Mouse (Mus musculus) heart, postnatal 0 days (tissue): ENCODE measurements around the gene Efna2.
A peak's percentile ranks its signal among the peaks of the same experiment; 100 is the strongest.

Source experiments
- CTCF ChIP-seq: IDR thresholded peaks from 2 replicates; pipeline ENCODE4 v1.5.1; 2016; ENCODE audit warnings: antibody characterized with exemption, control low read depth, low read depth
- EP300 ChIP-seq: IDR thresholded peaks from 2 replicates; pipeline ENCODE4 v1.6.1; 2016; ENCODE audit warnings: antibody characterized with exemption, low read depth

DNA sequence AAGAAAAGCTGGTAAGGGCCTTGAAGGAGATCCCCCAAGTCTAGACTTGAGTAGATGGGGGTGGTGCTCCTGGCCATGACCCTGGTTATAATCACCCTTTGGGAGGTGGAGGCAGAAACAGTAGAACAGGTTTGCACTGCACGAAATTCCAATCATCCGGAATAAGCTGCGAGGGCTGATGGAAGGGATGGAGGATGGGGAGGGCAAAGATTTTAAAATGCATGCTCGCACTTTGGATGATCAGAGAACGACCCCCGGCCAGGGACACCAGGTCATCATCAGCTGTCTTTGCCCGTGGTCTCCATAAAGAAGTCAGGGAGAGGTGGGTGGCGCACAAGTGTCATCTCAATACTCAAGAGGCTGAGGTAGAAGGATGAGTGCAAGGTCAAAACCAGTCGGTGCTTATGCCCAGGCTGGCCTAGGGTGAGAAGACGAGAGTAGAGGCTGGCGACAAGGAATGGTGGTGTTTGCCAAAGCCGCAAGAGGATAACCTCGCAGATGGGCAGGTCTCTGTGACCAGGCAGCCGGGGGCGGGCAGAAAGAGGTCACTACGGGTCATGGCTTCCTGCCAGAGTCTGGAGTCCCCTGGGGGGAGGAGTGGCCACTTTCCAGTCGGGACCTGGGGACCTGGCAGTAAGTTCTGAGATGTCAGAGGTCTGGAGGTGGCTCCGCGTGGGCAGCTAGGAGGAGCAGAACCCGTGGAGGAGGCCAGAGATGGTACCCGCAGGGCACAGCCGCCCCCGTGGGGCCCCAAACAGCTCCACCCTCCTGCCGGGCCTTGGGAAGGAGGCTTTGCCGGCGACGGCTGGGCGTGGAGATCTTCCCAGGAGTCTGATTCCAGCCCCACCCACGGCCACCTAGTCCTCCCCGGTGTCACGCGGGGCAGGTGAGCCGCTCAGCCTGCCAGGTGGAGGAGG is 18.6 kb upstream of the Efna2 start:
- peak; percentile 17; the same call in 1 of the 2 replicates for TF ChIP-seq EP300
- TF ChIP-seq CTCF, result no peak; the same call in 1 of the 2 replicates
